10 mouse cellular contexts compared by ENCODE assay signal in genomic region chr2:68367944-68368343, GRCm38 (mm10).
DNase-seq lines count a peak whose midpoint lies in the region; ATAC-seq lines count a peak whose summit lies in the region.
"Had no signal": no experiment of that assay in that cellular context is flagged by ENCODE, and none has a peak within 500 bp of the region (broad histone marks: within the 10 kb centered on the region; RNA-seq: fewer than 3 reads in every experiment).

No protein-coding gene starts in this region.

- no peak overlapping the region for H3K4me2 ChIP-seq in forebrain, embryonic 12.5 days

- H3K4me1 ChIP-seq in forebrain, embryonic 12.5 days = peaks cover 58% of the 10 kb centered on the region

- H3K4me3 ChIP-seq in forebrain, embryonic 12.5 days (replicated peaks) = no peak overlapping the region

- intact Hi-C loops in left cerebral cortex, postnatal 4 days (cut with DNase I) = loop anchor here (5.0 kb wide), 1 partner anchor 99 kb away; no protein-coding TSS in a partner anchor
- intact Hi-C loops in left cerebral cortex, postnatal 36 days (cut with DNase I) = loop anchor here (2.0 to 10.0 kb wide), 4 partner anchors 49 to 194 kb away; no protein-coding TSS in a partner anchor

- no peaks in the 10 kb centered on the region for H3K36me3 ChIP-seq in forebrain, embryonic 12.5 days (replicated peaks)

- peak overlapping the region; percentile 42; the same call in 1 of the 2 replicates for H3K27ac ChIP-seq in forebrain, embryonic 12.5 days

- peak; percentile 52 to 77 for DNase-seq in left cerebral cortex, adult 18-20 months (ENCODE audit: low spot score in 2 of 2)
- no peak for DNase-seq in left cerebral cortex, postnatal 4 days
- DNase-seq in left cerebral cortex, postnatal 36 days (ENCODE audit: low spot score in 2 of 2) = peak; percentile 59 to 62
- peak; percentile 74 for DNase-seq in telencephalon, adult 2 months (ENCODE audit: low read depth, low spot score)
- DNase-seq in gastrocnemius, postnatal 10 days = no peak
- no peak for DNase-seq in spleen, adult 12 weeks (ENCODE audit: low spot score)
- DNase-seq: cerebellum, adult 11 months; thymus, postnatal 25 days had no signal

- no peak overlapping the region for H3K9ac ChIP-seq in forebrain, embryonic 12.5 days

- H3K9me3 ChIP-seq in forebrain, embryonic 12.5 days = no peaks in the 10 kb centered on the region

- H3K27me3 ChIP-seq in forebrain, embryonic 12.5 days = no peaks in the 10 kb centered on the region
- H3K27me3 ChIP-seq: Patski had no signal

- ATAC-seq in forebrain, embryonic 12.5 days (ENCODE audit: low FRiP score) = 0 out of 2 replicates have a peak, but pooled peaks have one; percentile 27
- ATAC-seq: Patski had no signal

- 29% methylated on average over 13 of the region's 13 CpGs for WGBS in forebrain, embryonic 12.5 days

Comparison
In these comparisons a context has a peak if more than half of its experiments do, and no peak if none do; other contexts are left out.
1. DNase-seq: peak in left cerebral cortex, adult 18-20 months (2 of 2), left cerebral cortex, postnatal 36 days (2 of 2) and telencephalon, adult 2 months (single experiment); none in left cerebral cortex, postnatal 4 days (single experiment), gastrocnemius, postnatal 10 days (single experiment) and spleen, adult 12 weeks (single experiment).